Mouse (Mus musculus): ENCODE data around the gene Gm20747. TPM values are rescaled to one million over a fixed set of nuclear protein-coding genes. Genes with fewer than 3 reads are reported as not detected.
"Not testable (repeated sequence)": the region's sequence is repeated elsewhere in the genome, so short reads cannot be mapped to it uniquely, and the experiment has no call there.

Gm20747 gene
- polyA plus RNA-seq (2015; fragmentation: Nextera tagmentation; extraction: Ambion mirVana): not detected in 2 replicates

- not testable (repeated sequence) for ATAC-seq (ENCODE audit: low FRiP score, low read depth); H3K4me1 ChIP-seq; H3K36me3 ChIP-seq; H3K4me3 ChIP-seq; H3K27ac ChIP-seq; H3K9me3 ChIP-seq; H3K9ac ChIP-seq; H3K4me2 ChIP-seq (replicated peaks); H3K27me3 ChIP-seq
- no CpG with 5 or more reads among the region's 3 CpGs for WGBS
Measured at GRCm38 (mm10) chrY:53418191-53418590, at the start of gene Gm20747. TSS of gene Gm20747 (minus strand) at chrY:53418291.

All from limb, embryonic 13.5 days (tissue).